ENCODE assay signal across 34 mouse cellular contexts in the genomic region with DNA sequence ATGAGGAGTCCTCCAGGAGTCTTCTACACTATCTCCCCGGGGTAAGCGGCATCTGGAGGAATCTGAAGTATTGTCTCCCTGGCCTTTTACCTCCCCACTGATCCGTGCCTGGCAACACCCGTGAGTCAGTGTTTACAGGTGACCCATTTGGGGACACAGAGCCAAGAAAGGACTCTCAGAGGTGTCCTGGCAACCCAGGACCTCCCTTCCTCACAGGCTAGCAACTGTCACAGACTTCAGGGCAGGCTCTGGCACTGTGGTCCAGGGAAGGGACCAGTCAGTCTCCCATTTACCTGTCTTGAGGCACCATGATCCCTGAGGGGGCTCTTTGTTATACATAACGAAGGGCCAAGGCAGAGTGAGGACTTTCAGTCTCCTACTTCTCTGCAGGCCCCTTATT. TPM values are rescaled to one million over a fixed set of nuclear protein-coding genes. Genes with fewer than 3 reads are reported as not detected.
DNase-seq lines count a peak whose midpoint lies in the region; ATAC-seq and TF ChIP-seq lines count a peak whose summit lies in the region.
"Had no signal": no experiment of that assay in that cellular context is flagged by ENCODE, and none has a peak within 500 bp of the region (broad histone marks: within the 10 kb centered on the region; RNA-seq: fewer than 3 reads in every experiment).

A gene (plus strand): TSS at position 231 of the 400 bp plus-strand sequence.

- no peaks in the 10 kb centered on the region for H3K27me3 ChIP-seq in heart, embryonic 15.5 days
- no peaks in the 10 kb centered on the region for H3K27me3 ChIP-seq in heart, embryonic 12.5 days (replicated peaks)
- H3K27me3 ChIP-seq in myocyte (ENCODE audit: control insufficient read depth, insufficient read depth, insufficient read length) = peaks cover 31% of the 10 kb centered on the region
- H3K27me3 ChIP-seq: embryonic facial prominence, embryonic 12.5 days; forebrain, embryonic 15.5 days; hindbrain, embryonic 13.5 days; midbrain, embryonic 15.5 days; neural tube, embryonic 12.5 days had no signal

- peak; percentile 59; the same call in 1 of the 2 replicates for TF ChIP-seq POLR2A in lung, adult 2 months (IDR thresholded peaks at IDR 0.05; ENCODE audit: borderline replicate concordance, extremely low read depth, low read depth, low read length)
- no peak for TF ChIP-seq POLR2A in myocyte (IDR thresholded peaks at IDR 0.05; ENCODE audit: insufficient read length, low read depth)

- H3K4me2 ChIP-seq in heart, embryonic 15.5 days = no peak within 1 kb of the TSS
- H3K4me2 ChIP-seq in heart, embryonic 12.5 days = no peak within 1 kb of the TSS
- H3K4me2 ChIP-seq in myocyte (ENCODE audit: low read depth) = peak within 1 kb of the TSS; percentile 38
- H3K4me2 ChIP-seq: embryonic facial prominence, embryonic 12.5 days; forebrain, embryonic 15.5 days; hindbrain, embryonic 13.5 days; liver, embryonic 11.5 days; midbrain, embryonic 15.5 days; neural tube, embryonic 12.5 days had no signal

- peak; percentile 26 for DNase-seq in gastrocnemius, adult 18-20 months (ENCODE audit: low spot score)
- DNase-seq in gastrocnemius, postnatal 4 days (ENCODE audit: low spot score in 2 of 2) = no peak
- peak; percentile 59 for DNase-seq in lung, adult 2 months
- DNase-seq in lung, postnatal 10 days = no peak
- no peak for DNase-seq in spleen, adult 18-20 months
- DNase-seq: adrenal gland, postnatal 10 days; cerebellum, adult 11 months; cerebellum, adult 9-10 months; embryo, embryonic 11 days; gastrocnemius, postnatal 10 days; heart, adult 11 months; kidney, postnatal 14 days; layer of hippocampus, adult 9-11 months; right cerebral cortex, adult 18-20 months; thymus, adult 2 months; thymus, postnatal 36 days had no signal

- TF ChIP-seq CTCF in lung, adult 2 months (IDR thresholded peaks at IDR 0.05; ENCODE audit: insufficient read depth, low read length) = no peak

- H3K27ac ChIP-seq in heart, embryonic 15.5 days = peak within 1 kb of the TSS; percentile 53
- no peak within 1 kb of the TSS for H3K27ac ChIP-seq in heart, embryonic 12.5 days (ENCODE audit: poor library complexity, severe bottlenecking)
- H3K27ac ChIP-seq: embryonic facial prominence, embryonic 12.5 days; forebrain, embryonic 15.5 days; hindbrain, embryonic 13.5 days; midbrain, embryonic 10.5 days; midbrain, embryonic 15.5 days; neural tube, embryonic 12.5 days had no signal

- no peaks in the 10 kb centered on the region for H3K36me3 ChIP-seq in heart, embryonic 15.5 days
- no peaks in the 10 kb centered on the region for H3K36me3 ChIP-seq in heart, embryonic 12.5 days
- no peaks in the 10 kb centered on the region for H3K36me3 ChIP-seq in myocyte (ENCODE audit: control insufficient read depth, insufficient read depth)
- H3K36me3 ChIP-seq: embryonic facial prominence, embryonic 12.5 days; forebrain, embryonic 15.5 days; G1E; hindbrain, embryonic 13.5 days; midbrain, embryonic 10.5 days; midbrain, embryonic 15.5 days; neural tube, embryonic 12.5 days had no signal

- no peaks in the 10 kb centered on the region for H3K79me2 ChIP-seq in myocyte (ENCODE audit: control insufficient read depth, insufficient read depth)

- no peak within 1 kb of the TSS for H3K4me3 ChIP-seq in heart, embryonic 15.5 days
- no peak within 1 kb of the TSS for H3K4me3 ChIP-seq in heart, embryonic 12.5 days
- peak within 1 kb of the TSS; percentile 25 for H3K4me3 ChIP-seq in lung, adult 2 months (replicated peaks; ENCODE audit: extremely low read depth, low read depth, low read length)
- no peak within 1 kb of the TSS for H3K4me3 ChIP-seq in myocyte
- H3K4me3 ChIP-seq: embryonic facial prominence, embryonic 12.5 days; forebrain, embryonic 15.5 days; hindbrain, embryonic 13.5 days; midbrain, embryonic 10.5 days; midbrain, embryonic 15.5 days; neural tube, embryonic 12.5 days had no signal

- peaks cover 22% of the 10 kb centered on the region for H3K4me1 ChIP-seq in heart, embryonic 15.5 days (replicated peaks)
- H3K4me1 ChIP-seq in heart, embryonic 12.5 days (replicated peaks) = peaks cover 2% of the 10 kb centered on the region
- H3K4me1 ChIP-seq in lung, adult 2 months (ENCODE audit: control insufficient read depth, insufficient read depth, low read length) = peaks cover 17% of the 10 kb centered on the region
- H3K4me1 ChIP-seq: embryonic facial prominence, embryonic 12.5 days; forebrain, embryonic 15.5 days; hindbrain, embryonic 13.5 days; midbrain, embryonic 15.5 days; neural tube, embryonic 12.5 days had no signal

- no peak within 1 kb of the TSS for H3ac ChIP-seq in myocyte (ENCODE audit: control insufficient read depth, insufficient read length)

- H3K9ac ChIP-seq in heart, embryonic 15.5 days = no peak within 1 kb of the TSS
- H3K9ac ChIP-seq in heart, embryonic 12.5 days = no peak within 1 kb of the TSS
- H3K9ac ChIP-seq: embryonic facial prominence, embryonic 12.5 days; forebrain, embryonic 15.5 days; hindbrain, embryonic 13.5 days; midbrain, embryonic 15.5 days; neural tube, embryonic 12.5 days had no signal

- H3K9me3 ChIP-seq in heart, embryonic 15.5 days (replicated peaks) = no peaks in the 10 kb centered on the region
- no peaks in the 10 kb centered on the region for H3K9me3 ChIP-seq in heart, embryonic 12.5 days (replicated peaks)
- H3K9me3 ChIP-seq: embryonic facial prominence, embryonic 12.5 days; forebrain, embryonic 15.5 days; G1E; hindbrain, embryonic 13.5 days; midbrain, embryonic 10.5 days; midbrain, embryonic 15.5 days; neural tube, embryonic 12.5 days had no signal

- 65% methylated on average over 5 of the region's 5 CpGs for WGBS in heart, embryonic 15.5 days
- WGBS in heart, embryonic 12.5 days = 59% methylated on average over 5 of the region's 5 CpGs
- WGBS in lung, adult 2 months = 61% methylated on average over 5 of the region's 5 CpGs

- ATAC-seq in heart, embryonic 15.5 days (replicated peaks; ENCODE audit: insufficient number of reproducible peaks, insufficient read depth, low FRiP score, low read depth) = no peak
- ATAC-seq in heart, embryonic 12.5 days (ENCODE audit: insufficient number of reproducible peaks, low FRiP score) = no peak
- ATAC-seq: forebrain, embryonic 15.5 days; intestine, postnatal 0 days; midbrain, embryonic 15.5 days had no signal

TF ChIP-seq in myocyte, 11 proteins besides CTCF, POLR2A, EP300 and RAD21:
- TF ChIP-seq TCF12 (IDR thresholded peaks at IDR 0.05; ENCODE audit: insufficient read depth, poor library complexity, severe bottlenecking) = no peak
- no peak for TF ChIP-seq TCF3 (IDR thresholded peaks at IDR 0.05; ENCODE audit: insufficient read length, low read depth)
- TF ChIP-seq POLR2AphosphoS2 (IDR thresholded peaks at IDR 0.05; ENCODE audit: insufficient read length, low read depth) = no peak
- TF ChIP-seq MYOD1 (IDR thresholded peaks at IDR 0.05; ENCODE audit: control insufficient read depth in 1 of 3, insufficient read length in 2 of 3, low read depth in 2 of 3) = no peak
- TF ChIP-seq CEBPB (IDR thresholded peaks at IDR 0.05; ENCODE audit: insufficient read depth, poor library complexity, severe bottlenecking) = no peak
- TF ChIP-seq MYOG (IDR thresholded peaks at IDR 0.05; ENCODE audit: control insufficient read depth in 1 of 3, insufficient read depth in 1 of 3, insufficient read length in 2 of 3, low read depth in 2 of 3) = no peak
- TF ChIP-seq REST (IDR thresholded peaks at IDR 0.05; ENCODE audit: insufficient read depth, insufficient read length) = no peak
- no peak for TF ChIP-seq MAX (IDR thresholded peaks at IDR 0.05; ENCODE audit: low read depth)
- TF ChIP-seq USF1 (IDR thresholded peaks at IDR 0.05; ENCODE audit: low read depth) = no peak
- no peak for TF ChIP-seq SRF (IDR thresholded peaks at IDR 0.05; ENCODE audit: control insufficient read depth, insufficient read length, low read depth)
- TF ChIP-seq E2F4 (IDR thresholded peaks at IDR 0.05; ENCODE audit: insufficient read depth) = no peak

RNA-seq across cellular contexts. Expression of the gene that starts here (rescaled TPM):
- under 1 TPM in 1 of 2 experiments, not detected in 1; 0.23 TPM for total RNA-seq in gastrocnemius, adult 18-20 months (2021)
- total RNA-seq in gastrocnemius, postnatal 4 days (2021) = 1 to 10 TPM in 1 of 2 experiments, under 1 TPM in 1; 0.86 to 1.2 TPM
- 0.09 TPM in 1 of 2 replicates, not detected in the other for polyA plus RNA-seq in heart, embryonic 15.5 days (2015; fragmentation: Nextera tagmentation; extraction: Ambion mirVana)
- not detected in 2 replicates for polyA plus RNA-seq in heart, embryonic 12.5 days (2016; fragmentation: Nextera tagmentation; extraction: Ambion mirVana)
- polyA plus RNA-seq in lung, adult 2 months (2012; rRNA removed) = 36.0 and 44.3 TPM in 2 replicates
- polyA plus RNA-seq in myocyte (2012; fragmentation: generic; extraction: Trizol) = not detected
- total RNA-seq: adrenal gland, postnatal 10 days; left cerebral cortex, postnatal 10 days; megakaryocyte progenitor cell, adult 5-6 weeks had no signal
- polyA plus RNA-seq: embryonic facial prominence, embryonic 12.5 days; forebrain, embryonic 15.5 days; G1E; hindbrain, embryonic 13.5 days; intestine, postnatal 0 days; kidney, embryonic 14.5 days; limb, embryonic 11.5 days; liver, embryonic 11.5 days; liver, embryonic 16.5 days; midbrain, embryonic 10.5 days; midbrain, embryonic 15.5 days; neural tube, embryonic 12.5 days; spleen, adult 2 months had no signal

Comparison
In these comparisons a context has a peak if more than half of its experiments do, and no peak if none do; other contexts are left out.
1. RNA of the gene that starts here (polyA plus RNA-seq): 36.0 to 44.3 TPM in lung, adult 2 months; 0.09 TPM in heart, embryonic 15.5 days, not detected in myocyte (single experiment) and not detected in heart, embryonic 12.5 days; every median in the first group is over 10 times any median in the second.
2. Peak in DNase-seq in gastrocnemius, adult 18-20 months; RNA of the gene not detected or under 1 TPM.